Mouse (Mus musculus) CH12.LX (cell line): ENCODE data around the gene Tubgcp4. TPM values are rescaled to one million over a fixed set of nuclear protein-coding genes. Genes with fewer than 3 reads are reported as not detected.
A peak's percentile ranks its signal among the peaks of the same experiment; 100 is the strongest.

Experiments
- DNase-seq: peaks from one replicate; pipeline ENCODE4 v3.0.0-alpha.2; 2013; ENCODE audit errors: extremely low read depth
- H3K27ac ChIP-seq: 2 replicates; pipeline ENCODE4 v1.5.1; 2012; ENCODE audit warnings: low read depth, mild to moderate bottlenecking, control low read depth, moderate library complexity; ENCODE audit not compliant: insufficient read depth
- H3K27me3 ChIP-seq: replicated peaks from 2 replicates; pipeline ENCODE3; 2012; ENCODE audit warnings: inconsistent platforms
- H3K36me3 ChIP-seq, 2 experiments: replicated peaks in 1 of 2; 2 replicates each; pipeline versions ENCODE3 to v1.6.1; 2012; ENCODE audit warnings: inconsistent platforms in 1 of 2, low read length in 1 of 2, mild to moderate bottlenecking in 1 of 2, mixed read lengths in 1 of 2, moderate library complexity in 1 of 2; ENCODE audit not compliant: control insufficient read depth in 1 of 2, insufficient read depth in 1 of 2
- H3K4me1 ChIP-seq, 2 experiments: 2 replicates each; pipeline ENCODE4 v1.6.1; 2012; ENCODE audit warnings: inconsistent platforms in 1 of 2, moderate library complexity in 1 of 2; ENCODE audit not compliant: insufficient read depth in 2 of 2, control insufficient read depth in 1 of 2
- H3K4me2 ChIP-seq: 2 replicates; pipeline ENCODE4 v1.6.1; 2012; ENCODE audit warnings: low read depth, mild to moderate bottlenecking, control low read depth; ENCODE audit not compliant: poor library complexity, insufficient read depth, severe bottlenecking
- H3K4me3 ChIP-seq, 3 experiments: fragments of 150-350 bp in 1 of 3; sonication (generic) in 1 of 3; replicated peaks in 1 of 3; 2 replicates each; pipeline versions ENCODE3 to v1.5.1; 2011 to 2012; ENCODE audit warnings: low read depth in 2 of 3, low read length in 2 of 3, mild to moderate bottlenecking in 2 of 3, moderate library complexity in 2 of 3, control low read depth in 1 of 3, improper control_type of control experiment in 1 of 3, inconsistent platforms in 1 of 3, mixed read lengths in 1 of 3; ENCODE audit not compliant: poor library complexity in 1 of 3
- H3K79me2 ChIP-seq: replicated peaks from 2 replicates; pipeline ENCODE4 v1.6.1; 2012; ENCODE audit warnings: mild to moderate bottlenecking, moderate library complexity; ENCODE audit not compliant: control insufficient read depth, poor library complexity, insufficient read depth, severe bottlenecking; ENCODE audit errors: extremely low read depth
- H3K9ac ChIP-seq: 2 replicates; pipeline ENCODE4 v1.6.1; 2012; ENCODE audit warnings: low read depth, mild to moderate bottlenecking, control low read depth, moderate library complexity; ENCODE audit not compliant: insufficient read depth
- H3K9me3 ChIP-seq: replicated peaks from 2 replicates; pipeline ENCODE3; 2012; ENCODE audit warnings: low read length, inconsistent platforms, mixed read lengths
- CHD1 ChIP-seq: IDR thresholded peaks from 2 replicates; pipeline ENCODE4 v1.6.1; 2012; ENCODE audit warnings: low read depth, low read length, improper control_type of control experiment, inconsistent platforms
- CTCF ChIP-seq, 2 experiments: IDR thresholded peaks in 1 of 2; conservative IDR thresholded peaks in 1 of 2; 2 replicates each; pipeline ENCODE4 v1.5.1; 2011 to 2012; ENCODE audit warnings: low read depth in 2 of 2, low read length in 2 of 2, improper control_type of control experiment in 1 of 2, inconsistent platforms in 1 of 2, mild to moderate bottlenecking in 1 of 2, moderate library complexity in 1 of 2
- ELF1 ChIP-seq: IDR thresholded peaks from 2 replicates; pipeline ENCODE4 v1.6.1; 2014; ENCODE audit warnings: low read depth, mild to moderate bottlenecking, inconsistent platforms, low read length, improper control_type of control experiment
- EP300 ChIP-seq: IDR thresholded peaks from 2 replicates; pipeline ENCODE4 v1.6.1; 2011; ENCODE audit warnings: low read length, improper control_type of control experiment
- KAT2A ChIP-seq: IDR thresholded peaks from 2 replicates; pipeline ENCODE4 v1.6.1; 2012; ENCODE audit warnings: low read length, improper control_type of control experiment, inconsistent platforms; ENCODE audit not compliant: insufficient replicate concordance
- MAX ChIP-seq: IDR thresholded peaks from 2 replicates; pipeline ENCODE4 v1.6.1; 2011; ENCODE audit warnings: low read length, improper control_type of control experiment
- MAZ ChIP-seq: IDR thresholded peaks from 2 replicates; pipeline ENCODE4 v1.6.1; 2012; ENCODE audit warnings: low read depth, mild to moderate bottlenecking, inconsistent platforms, low read length, improper control_type of control experiment, moderate library complexity
- MYC ChIP-seq: IDR thresholded peaks from 2 replicates; pipeline ENCODE4 v1.6.1; 2011; ENCODE audit warnings: low read depth, mild to moderate bottlenecking, improper control_type of control experiment, low read length
- NELFE ChIP-seq: IDR thresholded peaks from 2 replicates; pipeline ENCODE4 v1.6.1; 2011; ENCODE audit warnings: low read depth, low read length, improper control_type of control experiment
- NRF1 ChIP-seq: IDR thresholded peaks from 2 replicates; pipeline ENCODE4 v1.6.1; 2014; ENCODE audit warnings: low read depth, mild to moderate bottlenecking, inconsistent platforms, low read length, improper control_type of control experiment, moderate library complexity
- PAX5 ChIP-seq: IDR thresholded peaks from 2 replicates; pipeline ENCODE4 v1.6.1; 2012; ENCODE audit warnings: low read length, inconsistent platforms, mixed read lengths
- SMC3 ChIP-seq: IDR thresholded peaks from 2 replicates; pipeline ENCODE4 v1.6.1; 2011; ENCODE audit warnings: low read depth, low read length, improper control_type of control experiment
- TBP ChIP-seq: conservative IDR thresholded peaks from 2 replicates; pipeline ENCODE4 v1.6.1; 2011; ENCODE audit warnings: low read depth, low read length, improper control_type of control experiment
- TCF12 ChIP-seq: IDR thresholded peaks from 2 replicates; pipeline ENCODE4 v1.6.1; 2014; ENCODE audit warnings: low read depth, mild to moderate bottlenecking, inconsistent platforms, low read length, improper control_type of control experiment
- UBTF ChIP-seq: IDR thresholded peaks from 2 replicates; pipeline ENCODE4 v1.6.1; 2012; ENCODE audit warnings: low read depth, mild to moderate bottlenecking, inconsistent platforms, low read length, improper control_type of control experiment, moderate library complexity
- ZNF384 ChIP-seq: IDR thresholded peaks from 2 replicates; pipeline ENCODE4 v1.6.1; 2012; ENCODE audit warnings: low read depth, low read length, improper control_type of control experiment, inconsistent platforms
- dilution Hi-C: fragments of 300-500 bp; cut with MboI; formaldehyde crosslinking; loops from 2 replicates; pipeline ENCODE4 v1.14.3; 2020; ENCODE audit warnings: low sequenced_read_pairs; ENCODE audit not compliant: extremely low pct_unique_long_range_greater_than_20kb, extremely low pct_ligation_motif_present
- in situ Hi-C: fragments of 300-500 bp; cut with MboI; formaldehyde crosslinking; loops from 3 replicates; pipeline ENCODE4 v1.14.3; 2019; ENCODE audit warnings: low sequenced_read_pairs, low pct_ligation_motif_present, low pct_unique_long_range_greater_than_20kb, mixed read lengths
- polyA plus RNA-seq: library from polyadenylated mRNA; unstranded; fragments of >175 nt; gene quantifications from 2 replicates; pipeline ENCODE4 v1.2.1, GENCODE M21; 2012; ENCODE audit warnings: low read depth; ENCODE audit not compliant: insufficient read length
- total RNA-seq, 2 experiments: library from RNA; depleted of rRNA; stranded (reverse); fragments of 300-350 nt in 1 of 2; fragments of >200 nt in 1 of 2; gene quantifications; 2 replicates each; pipeline ENCODE4 v1.2.3; 2012 to 2014

The Tubgcp4 gene
- total and polyA plus RNA-seq, 3 experiments = 27.8 to 34.1 (median 31.0) TPM

GRCm38 (mm10) chr2:121184142-121184541 lies 13.7 kb downstream of the Tubgcp4 start:
- TF ChIP-seq ELF1 (no peak), TBP (no peak), PAX5 (no peak), MAZ (no peak), NRF1 (no peak), UBTF (no peak), EP300 (no peak)
- no peaks in the 10 kb centered on the region for H3K4me1 ChIP-seq
- no peak overlapping the region for H3K4me3 ChIP-seq
- dilution Hi-C loops (no loop called here), in situ Hi-C loops (no loop called here)
- no peaks in the 10 kb centered on the region for H3K9me3 ChIP-seq
- H3K4me2 ChIP-seq = no peak overlapping the region
- no peak for DNase-seq
- no peak overlapping the region for H3K27ac ChIP-seq
- peaks cover 47 to 79% of the 10 kb centered on the region in 2 experiments for H3K36me3 ChIP-seq
- no peaks in the 10 kb centered on the region for H3K79me2 ChIP-seq
- no peaks in the 10 kb centered on the region for H3K27me3 ChIP-seq
- no peak overlapping the region for H3K9ac ChIP-seq

- Histone ChIP-seq H3K9me3 (no peaks in the 10 kb centered on the region), H3K79me2 (no peaks in the 10 kb centered on the region), H3K4me1 (no peaks in the 10 kb centered on the region), H3K4me3 (no peak overlapping the region), H3K27ac (no peak overlapping the region), H3K36me3 (peaks cover 68 to 92% of the 10 kb centered on the region in 2 experiments), H3K4me2 (no peak overlapping the region), H3K27me3 (no peaks in the 10 kb centered on the region), H3K9ac (no peak overlapping the region)
- dilution Hi-C loops = no loop called here
- DNase-seq = no peak
- TF ChIP-seq SMC3 = peak; percentile 25; the same call in 1 of the 2 replicates
- no peak for TF ChIP-seq ZNF384
- peak in 1 of 2 experiments; percentile 30; a peak in 1 of 4 replicates for TF ChIP-seq CTCF (conservative IDR thresholded peaks at IDR 0.05 in 1 of 2, IDR thresholded peaks at IDR 0.05 in 1 of 2; ENCODE audit: low read depth in 2 of 2, low read length in 2 of 2)
- TF ChIP-seq TCF12 = no peak
- no peak for TF ChIP-seq CHD1
- in situ Hi-C loops = no loop called here
Measured at GRCm38 (mm10) chr2:121188530-121188929, 18.1 kb downstream of the Tubgcp4 start.

GRCm38 (mm10) chr2:121195466-121195865 lies 25.0 kb downstream of the Tubgcp4 start:
- no peak overlapping the region for H3K9ac ChIP-seq
- H3K4me3 ChIP-seq = no peak overlapping the region
- H3K4me1 ChIP-seq = no peaks in the 10 kb centered on the region
- TF ChIP-seq SMC3 (no peak), ELF1 (no peak), NELFE (no peak), MAX (no peak), KAT2A (no peak), MYC (no peak)
- dilution Hi-C loops = no loop called here
- H3K4me2 ChIP-seq = no peak overlapping the region
- H3K27me3 ChIP-seq = no peaks in the 10 kb centered on the region
- no peak overlapping the region for H3K27ac ChIP-seq
- peaks cover 78 to 97% of the 10 kb centered on the region in 2 experiments for H3K36me3 ChIP-seq
- H3K79me2 ChIP-seq = 0 out of 2 replicates have a peak, but pooled peaks cover 2% of the 10 kb centered on the region
- H3K9me3 ChIP-seq = no peaks in the 10 kb centered on the region
- in situ Hi-C loops = no loop called here
- DNase-seq = no peak
